Mouse (Mus musculus) heart, postnatal 0 days (tissue): Measurements from ENCODE around the gene Ranbp3. TPM values are rescaled to one million over a fixed set of nuclear protein-coding genes. Genes with fewer than 3 reads are reported as not detected.

Source experiments
- ATAC-seq: fragments of 200-750 bp; cut with Nextera tagmentation; 2 replicates; pipeline ENCODE4 v1.8.0; 2017; ENCODE audit warnings: low read depth, moderate number of reproducible peaks, moderate library complexity; ENCODE audit not compliant: insufficient read depth
- DNase-seq: peaks from one replicate; pipeline ENCODE4 v3.0.0-alpha.2; 2016; ENCODE audit warnings: low spot score
- H3K27ac ChIP-seq: fragments of 300-500 bp; sonication (generic); 2 replicates; pipeline ENCODE4 v1.5.1; 2014; ENCODE audit warnings: low read depth, mild to moderate bottlenecking
- H3K27me3 ChIP-seq: fragments of 300-500 bp; sonication (generic); 2 replicates; pipeline ENCODE4 v1.6.1; 2014; ENCODE audit warnings: low read length, mixed read lengths; ENCODE audit not compliant: control insufficient read depth, insufficient read depth
- H3K36me3 ChIP-seq: fragments of 300-500 bp; sonication (generic); replicated peaks from 2 replicates; pipeline ENCODE4 v1.6.1; 2014; ENCODE audit warnings: low read length, mixed read lengths; ENCODE audit not compliant: control insufficient read depth, insufficient read depth
- H3K4me1 ChIP-seq: fragments of 300-500 bp; sonication (generic); 2 replicates; pipeline ENCODE4 v1.6.1; 2014; ENCODE audit warnings: antibody characterized with exemption; ENCODE audit not compliant: control insufficient read depth, insufficient read depth
- H3K4me2 ChIP-seq: fragments of 300-500 bp; sonication (generic); 2 replicates; pipeline ENCODE4 v1.6.1; 2014; ENCODE audit warnings: low read depth, mild to moderate bottlenecking, low read length, moderate library complexity
- H3K4me3 ChIP-seq: fragments of 300-500 bp; sonication (generic); 2 replicates; pipeline ENCODE4 v1.5.1; 2014; ENCODE audit warnings: low read depth, low read length
- H3K9ac ChIP-seq: fragments of 300-500 bp; sonication (generic); replicated peaks from 2 replicates; pipeline ENCODE4 v1.6.1; 2014; ENCODE audit warnings: low read depth, low read length, mixed read lengths
- H3K9me3 ChIP-seq: fragments of 300-500 bp; sonication (generic); replicated peaks from 2 replicates; pipeline ENCODE4 v1.6.1; 2016; ENCODE audit warnings: low read length; ENCODE audit not compliant: control insufficient read depth
- CTCF ChIP-seq: IDR thresholded peaks from 2 replicates; pipeline ENCODE4 v1.5.1; 2016; ENCODE audit warnings: antibody characterized with exemption, control low read depth, low read depth
- EP300 ChIP-seq: IDR thresholded peaks from 2 replicates; pipeline ENCODE4 v1.6.1; 2016; ENCODE audit warnings: antibody characterized with exemption, low read depth
- WGBS: fragments of 180-500 bp; shearing (Covaris S2); extraction: QIAGEN DNeasy Blood & Tissue Kit; methylation state at CpG from one replicate; pipeline ENCODE4 v1.1.7; 2014; 5-methylcytosine and 5-hydroxymethylcytosine counted together
- polyA plus RNA-seq: library from polyadenylated mRNA; unstranded; fragments of >200 nt; fragmentation: Nextera tagmentation; extraction: Ambion mirVana; gene quantifications from 2 replicates; pipeline ENCODE4 v1.2.1, GENCODE M21; 2015
- total RNA-seq: library from RNA; depleted of rRNA; stranded (reverse); fragments of >200 nt; gene quantifications from 2 replicates; pipeline ENCODE4 v1.2.3, GENCODE M21; 2014; ENCODE audit warnings: low replicate concordance

Ranbp3 gene
- total and polyA plus RNA-seq, 2 experiments from 2014 or later = 40.6 to 64.7 TPM

DNA sequence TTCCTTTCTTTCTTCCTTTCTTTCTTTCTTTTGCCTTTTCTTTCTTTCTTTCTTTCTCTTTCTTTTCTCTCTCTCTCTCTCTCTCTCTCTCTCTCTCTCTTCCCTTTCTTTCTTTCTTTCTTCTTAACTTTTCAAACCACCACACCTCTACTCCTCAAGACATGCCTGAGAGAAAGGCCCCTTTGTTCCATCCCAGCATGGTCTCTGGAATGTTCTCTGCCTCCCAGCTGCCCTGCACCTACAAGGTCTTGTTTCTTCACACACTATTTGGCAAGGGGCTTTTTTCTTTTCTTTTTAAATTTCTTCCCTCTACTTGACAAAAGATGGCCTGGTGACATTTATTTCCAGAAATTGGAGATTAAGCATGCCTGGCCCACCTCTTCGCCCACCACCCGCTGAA is 56.6 kb downstream of the Ranbp3 start:
- Histone ChIP-seq H3K27me3 (no peaks in the 10 kb centered on the region), H3K4me3 (no peak overlapping the region), H3K4me1 (peaks cover 18% of the 10 kb centered on the region), H3K27ac (no peak overlapping the region), H3K36me3 (no peaks in the 10 kb centered on the region), H3K9ac (no peak overlapping the region), H3K4me2 (no peak overlapping the region), H3K9me3 (no peaks in the 10 kb centered on the region)
- TF ChIP-seq CTCF = no peak
- no peak for TF ChIP-seq EP300
- ATAC-seq (no peak), DNase-seq (no peak)
- WGBS = 50% methylated on average over 2 of the region's 2 CpGs

DNA sequence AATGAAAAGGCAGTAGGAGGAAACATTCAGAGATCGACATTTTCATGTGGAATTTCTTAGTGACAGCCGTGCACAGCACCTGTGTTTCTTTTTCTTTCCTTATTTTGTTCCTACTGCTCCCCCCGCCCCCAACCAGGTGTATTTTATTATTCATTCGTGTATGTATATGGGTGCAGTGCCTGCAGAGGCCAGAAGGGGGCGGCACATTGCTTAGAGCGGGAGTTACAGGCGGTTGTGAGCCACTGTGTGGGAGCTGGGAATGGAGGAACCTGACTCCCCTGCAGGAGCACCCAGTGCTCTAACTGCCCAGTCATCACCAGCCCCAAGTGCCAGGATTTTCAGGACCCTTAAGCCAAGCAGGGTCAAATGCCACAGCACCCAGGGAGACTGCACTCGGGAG is 63.4 kb downstream of the Ranbp3 start:
- no peak for ATAC-seq
- 47% methylated on average over 8 of the region's 8 CpGs for WGBS
- no peak overlapping the region for H3K27ac ChIP-seq
- H3K9ac ChIP-seq = no peak overlapping the region
- H3K27me3 ChIP-seq = no peaks in the 10 kb centered on the region
- no peaks in the 10 kb centered on the region for H3K9me3 ChIP-seq
- no peak for TF ChIP-seq CTCF
- no peaks in the 10 kb centered on the region for H3K36me3 ChIP-seq
- no peak for DNase-seq
- H3K4me3 ChIP-seq = no peak overlapping the region
- peaks cover 17% of the 10 kb centered on the region for H3K4me1 ChIP-seq
- no peak overlapping the region for H3K4me2 ChIP-seq

DNA sequence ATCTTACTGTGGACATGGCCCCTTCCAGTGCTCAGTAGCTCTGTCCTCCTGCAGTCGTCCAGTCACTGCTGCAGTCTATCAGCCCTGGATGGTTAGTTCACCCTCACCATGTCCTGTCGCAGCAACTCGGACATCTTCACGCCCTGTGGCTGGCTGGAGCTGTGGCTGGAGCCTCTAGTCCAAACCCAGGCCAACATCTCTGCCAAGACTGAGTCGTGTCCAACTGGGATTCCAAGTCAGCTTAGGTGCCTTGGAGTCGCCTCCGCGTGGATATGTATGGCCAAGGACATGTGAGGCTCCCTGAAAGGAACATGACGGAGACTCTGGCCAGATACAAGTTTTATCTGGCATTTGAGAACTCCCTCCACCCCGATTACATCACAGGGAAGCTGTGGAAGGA is 65.1 kb downstream of the Ranbp3 start:
- Histone ChIP-seq H3K4me2 (no peak overlapping the region), H3K27ac (no peak overlapping the region), H3K4me3 (no peak overlapping the region), H3K27me3 (no peaks in the 10 kb centered on the region), H3K4me1 (peaks cover 17% of the 10 kb centered on the region), H3K36me3 (no peaks in the 10 kb centered on the region), H3K9ac (no peak overlapping the region), H3K9me3 (no peaks in the 10 kb centered on the region)
- WGBS = 77% methylated on average over 10 of the region's 10 CpGs
- ATAC-seq (no peak), DNase-seq (no peak)
- no peak for TF ChIP-seq CTCF
- no peak for TF ChIP-seq EP300

DNA sequence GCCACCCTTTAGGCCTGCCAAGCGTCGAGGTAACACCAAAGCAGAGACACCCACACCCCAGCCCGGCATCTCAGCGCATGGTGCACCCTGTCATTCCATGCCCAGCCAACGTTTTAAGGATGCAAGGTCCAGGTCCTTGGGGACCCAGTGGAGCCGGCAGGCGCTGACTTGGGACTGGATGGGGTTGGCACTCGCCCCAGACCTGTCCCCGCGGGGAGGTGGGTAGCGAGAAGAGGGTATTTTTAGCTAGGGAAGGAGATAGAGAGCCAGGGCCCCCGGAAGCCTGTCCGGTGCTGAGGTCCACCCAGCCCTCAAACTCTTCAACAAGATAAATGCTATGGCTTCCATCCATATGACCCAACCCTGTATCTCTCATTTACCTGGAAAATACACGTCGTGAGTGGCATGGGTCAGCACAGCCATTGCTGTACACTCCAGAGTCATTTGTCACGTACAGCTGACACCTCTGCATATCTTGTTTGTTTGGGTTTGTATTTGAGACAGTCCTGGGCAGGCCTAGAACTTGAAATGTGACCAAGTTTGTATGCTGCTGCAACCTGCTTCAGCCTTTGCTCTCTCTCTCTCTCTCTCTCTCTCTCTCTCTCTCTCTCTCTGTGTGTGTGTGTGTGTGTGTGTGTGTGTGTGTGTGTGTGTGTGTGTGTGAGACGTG is 67.2 kb downstream of the Ranbp3 start:
- Histone ChIP-seq H3K36me3 (no peaks in the 10 kb centered on the region), H3K4me2 (no peak overlapping the region), H3K4me1 (peaks cover 17% of the 10 kb centered on the region), H3K27me3 (no peaks in the 10 kb centered on the region), H3K27ac (peak overlapping the region; percentile 77), H3K9ac (no peak overlapping the region), H3K4me3 (no peak overlapping the region), H3K9me3 (no peaks in the 10 kb centered on the region)
- WGBS = 25% methylated on average over 17 of the region's 17 CpGs
- TF ChIP-seq EP300 (no peak), CTCF (no peak)
- DNase-seq (peak; percentile 86), ATAC-seq (peak; percentile 95)

GRCm38 (mm10) chr17:56740788-56741160 is 67.7 kb downstream of the Ranbp3 start:
- H3K27ac ChIP-seq = peak overlapping the region; percentile 77
- H3K9ac ChIP-seq = no peak overlapping the region
- no peaks in the 10 kb centered on the region for H3K27me3 ChIP-seq
- 37% methylated on average over 17 of the region's 17 CpGs for WGBS
- no peak for TF ChIP-seq CTCF
- no peak for TF ChIP-seq EP300
- H3K36me3 ChIP-seq = no peaks in the 10 kb centered on the region
- H3K4me3 ChIP-seq = no peak overlapping the region
- H3K4me1 ChIP-seq = peaks cover 17% of the 10 kb centered on the region
- H3K9me3 ChIP-seq = no peaks in the 10 kb centered on the region
- no peak for DNase-seq
- no peak overlapping the region for H3K4me2 ChIP-seq
- ATAC-seq = peak; percentile 22; the same call in 1 of the 2 replicates

DNA sequence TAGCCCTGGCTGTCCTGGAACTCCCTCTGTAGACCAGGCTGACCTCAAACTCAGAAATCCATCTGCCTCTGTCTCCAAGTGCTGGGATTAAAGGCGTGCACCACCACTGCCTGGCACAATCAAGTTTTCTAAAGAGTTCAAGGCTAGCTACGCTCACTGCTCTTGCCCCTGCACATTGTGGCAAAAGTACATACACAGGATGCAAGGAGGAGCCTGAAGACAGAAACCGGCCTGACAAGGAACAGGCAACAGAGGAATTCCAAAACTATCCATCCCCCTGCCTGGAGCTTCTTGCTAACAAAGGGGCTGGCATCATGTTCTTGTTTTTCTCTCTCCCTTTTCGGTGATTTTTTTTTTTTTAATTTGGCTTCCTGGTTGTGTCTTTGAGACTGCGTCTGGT is 71.1 kb downstream of the Ranbp3 start:
- Histone ChIP-seq H3K4me2 (no peak overlapping the region), H3K27ac (no peak overlapping the region), H3K4me3 (no peak overlapping the region), H3K9me3 (no peaks in the 10 kb centered on the region), H3K9ac (no peak overlapping the region), H3K36me3 (no peaks in the 10 kb centered on the region), H3K27me3 (no peaks in the 10 kb centered on the region), H3K4me1 (peaks cover 12% of the 10 kb centered on the region)
- no peak for DNase-seq
- 44% methylated on average over 5 of the region's 5 CpGs for WGBS
- ATAC-seq = no peak
- TF ChIP-seq EP300 (no peak), CTCF (no peak)
